Mouse (Mus musculus) cortical plate, adult 2 months (tissue): ENCODE data around the gene 9830107B12Rik. TPM values are rescaled to one million over a fixed set of nuclear protein-coding genes. Genes with fewer than 3 reads are reported as not detected.

Experiments used
- H3K27ac ChIP-seq: fragments of 200-500 bp; 2 replicates; pipeline ENCODE4 v1.5.1; 2012; ENCODE audit warnings: low read length, control low read depth, inconsistent platforms; ENCODE audit not compliant: insufficient read depth
- H3K4me1 ChIP-seq: fragments of 200-500 bp; 2 replicates; pipeline ENCODE4 v1.6.1; 2011; ENCODE audit warnings: low read length; ENCODE audit not compliant: control insufficient read depth, insufficient read depth
- H3K4me3 ChIP-seq: fragments of 200-500 bp; 2 replicates; pipeline ENCODE4 v1.5.1; 2011; ENCODE audit warnings: mild to moderate bottlenecking, low read length, control low read depth; ENCODE audit not compliant: insufficient read depth
- CTCF ChIP-seq: fragments of 200-500 bp; IDR thresholded peaks from 2 replicates; pipeline ENCODE4 v1.5.1; 2011; ENCODE audit warnings: mild to moderate bottlenecking, control low read depth, low read length; ENCODE audit not compliant: insufficient read depth; ENCODE audit errors: extremely low read depth
- POLR2A ChIP-seq: fragments of 200-500 bp; IDR thresholded peaks from 2 replicates; pipeline ENCODE4 v1.6.1; 2011; ENCODE audit warnings: mild to moderate bottlenecking, low read length, control low read depth; ENCODE audit not compliant: insufficient read depth; ENCODE audit errors: extremely low read depth
- polyA plus RNA-seq: library from polyadenylated mRNA; depleted of rRNA; stranded (reverse); fragments of >200 nt; gene quantifications from 2 replicates; pipeline ENCODE4 v1.2.3, GENCODE M21; 2012

The 9830107B12Rik gene
- polyA plus RNA-seq, 1 experiment = not detected

- no peak for TF ChIP-seq CTCF
- TF ChIP-seq POLR2A = no peak
- Histone ChIP-seq H3K27ac (no peak overlapping the region), H3K4me1 (no peaks in the 10 kb centered on the region), H3K4me3 (no peak overlapping the region)
Measured at GRCm38 (mm10) chr17:48108520-48108919, 37.5 kb downstream of the 9830107B12Rik start.

DNA sequence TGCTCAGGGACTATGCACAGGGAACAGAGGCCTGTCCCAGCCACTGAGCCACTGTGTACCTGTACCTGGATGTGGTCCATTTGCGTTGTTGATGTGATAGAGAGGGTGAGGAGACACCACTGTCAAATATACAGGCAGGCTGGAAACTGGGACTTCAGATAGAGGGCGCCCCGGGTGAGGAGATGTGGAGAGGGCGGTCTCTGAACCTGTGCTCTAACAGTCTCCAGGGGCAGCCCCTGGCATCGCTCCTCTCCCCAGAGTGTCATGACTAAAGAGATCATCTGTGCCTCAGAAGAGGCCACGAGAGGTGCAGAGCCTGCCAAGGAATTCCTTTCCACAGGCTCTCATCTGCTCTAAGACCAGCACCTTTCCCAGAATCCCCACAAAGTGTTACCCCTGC, 38.2 kb downstream of the 9830107B12Rik start:
- H3K4me1 ChIP-seq = no peaks in the 10 kb centered on the region
- H3K27ac ChIP-seq = no peak overlapping the region
- no peak for TF ChIP-seq CTCF
- TF ChIP-seq POLR2A = no peak
- no peak overlapping the region for H3K4me3 ChIP-seq

- H3K4me3 ChIP-seq = no peak overlapping the region
- TF ChIP-seq CTCF (no peak), POLR2A (no peak)
- no peaks in the 10 kb centered on the region for H3K4me1 ChIP-seq
- H3K27ac ChIP-seq = no peak overlapping the region
Measured at GRCm38 (mm10) chr17:48107333-48107732, 38.7 kb downstream of the 9830107B12Rik start.

GRCm38 (mm10) chr17:48100441-48101417, 45.3 kb downstream of the 9830107B12Rik start:
- Histone ChIP-seq H3K4me3 (no peak overlapping the region), H3K4me1 (no peaks in the 10 kb centered on the region), H3K27ac (no peak overlapping the region)
- TF ChIP-seq POLR2A (no peak), CTCF (peak; percentile 97)

GRCm38 (mm10) chr17:48099312-48099711, 46.8 kb downstream of the 9830107B12Rik start:
- no peak for TF ChIP-seq POLR2A
- TF ChIP-seq CTCF = no peak
- H3K4me1 ChIP-seq = no peaks in the 10 kb centered on the region
- no peak overlapping the region for H3K4me3 ChIP-seq
- no peak overlapping the region for H3K27ac ChIP-seq

DNA sequence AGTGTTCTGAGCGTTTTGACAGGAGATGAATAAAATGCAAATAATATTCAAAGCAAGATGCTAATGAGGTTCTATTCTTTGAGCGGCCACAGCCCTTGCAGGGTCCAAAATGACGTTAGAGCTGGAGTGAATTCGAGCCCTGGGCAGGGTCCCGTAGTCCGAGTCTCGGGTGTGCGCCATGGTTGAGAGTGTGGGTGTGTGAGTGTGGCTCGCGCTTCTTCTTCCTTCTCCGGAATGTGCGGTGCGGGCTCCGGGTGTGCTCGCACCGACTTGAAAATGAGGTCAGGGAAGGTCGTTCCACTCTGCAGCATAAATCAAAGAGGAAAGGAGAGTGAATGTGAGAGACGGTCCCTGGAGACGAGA, 47.6 kb downstream of the 9830107B12Rik start:
- Histone ChIP-seq H3K4me3 (no peak overlapping the region), H3K4me1 (no peaks in the 10 kb centered on the region)
- TF ChIP-seq POLR2A = no peak
- no peak for TF ChIP-seq CTCF

DNA sequence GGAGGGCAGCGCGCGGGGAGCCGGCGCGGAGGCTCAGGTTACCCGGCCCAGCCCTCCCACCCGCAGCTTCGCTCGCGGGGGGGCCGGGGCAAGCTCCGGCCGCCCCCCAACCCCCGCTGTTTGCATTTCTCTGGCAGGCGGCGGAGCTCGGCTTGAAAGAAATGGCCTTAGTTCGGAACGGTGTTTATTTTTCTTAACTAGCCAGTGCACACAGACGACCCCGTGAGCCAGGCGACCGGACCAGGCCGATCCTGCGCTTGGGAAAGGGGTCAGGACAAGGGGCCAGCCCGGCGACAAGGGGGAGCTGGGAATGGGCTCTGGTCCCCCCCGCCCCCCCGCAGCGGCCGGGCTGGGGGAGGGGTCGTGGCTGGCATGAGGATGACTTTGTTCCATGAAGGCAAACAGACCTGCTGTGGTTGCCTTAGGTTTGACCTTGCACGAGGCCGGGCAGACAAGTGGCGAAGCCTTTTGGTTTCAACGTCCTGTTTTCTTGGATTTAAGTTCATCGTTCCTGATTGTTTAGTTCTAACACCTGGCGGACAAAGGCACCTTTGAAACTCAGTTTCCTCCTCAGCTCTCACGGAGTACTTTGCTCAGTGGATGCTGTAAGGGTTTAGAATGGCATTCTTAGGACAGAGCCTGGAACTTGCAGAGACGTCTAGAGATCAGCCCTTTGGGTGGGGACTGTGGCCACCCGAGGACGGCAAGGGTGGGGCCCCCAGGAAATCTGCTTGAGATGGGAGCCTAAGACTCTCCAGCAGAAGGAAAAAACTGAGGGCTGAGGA, 48.1 kb downstream of the 9830107B12Rik start:
- no peak overlapping the region for H3K4me3 ChIP-seq
- TF ChIP-seq POLR2A (no peak), CTCF (no peak)
- H3K4me1 ChIP-seq = no peaks in the 10 kb centered on the region

More for the DNA sequence above, 47.6 kb downstream of the 9830107B12Rik start:
- H3K27ac ChIP-seq = no peak overlapping the region

DNA sequence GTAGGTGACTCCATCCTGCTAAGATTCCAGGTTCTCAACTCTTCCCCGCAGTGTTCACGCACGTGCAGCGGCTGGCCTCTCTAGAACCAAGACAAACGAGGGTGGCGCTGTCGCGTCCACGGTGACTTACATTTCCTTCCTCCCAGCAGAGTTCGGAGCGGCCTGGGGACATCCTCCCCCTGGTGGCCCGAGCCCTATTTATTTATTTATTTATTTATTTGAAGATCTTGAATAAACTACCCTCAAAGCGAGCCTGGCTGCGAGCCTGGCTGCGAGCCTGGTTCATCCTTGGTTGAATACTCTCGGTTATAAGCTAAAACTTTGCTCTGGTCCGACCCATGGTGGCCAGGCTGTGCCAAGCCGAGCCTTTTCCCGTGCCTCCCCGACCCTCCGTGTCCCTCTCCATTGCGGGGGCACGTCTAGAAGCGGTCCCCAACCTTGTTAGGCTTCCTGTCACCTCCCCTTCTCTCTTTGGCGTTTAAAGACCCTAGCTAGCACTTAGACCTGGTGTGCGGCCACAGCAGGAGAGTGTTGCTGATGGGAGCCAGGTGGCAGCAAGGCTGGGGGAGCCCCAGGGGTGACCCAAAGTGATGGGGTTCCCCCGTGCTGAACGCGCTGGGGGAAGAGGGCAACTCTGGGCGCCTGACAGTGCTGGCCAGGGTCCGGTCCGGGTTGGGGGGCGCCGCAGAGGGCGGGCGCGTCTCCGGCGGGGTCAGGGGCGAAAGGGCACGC, 48.9 kb downstream of the 9830107B12Rik start:
- TF ChIP-seq POLR2A (no peak), CTCF (peak; percentile 18; the same call in 1 of the 2 replicates)
- Histone ChIP-seq H3K27ac (no peak overlapping the region), H3K4me3 (no peak overlapping the region), H3K4me1 (no peaks in the 10 kb centered on the region)

More for the DNA sequence above, 48.1 kb downstream of the 9830107B12Rik start:
- no peak overlapping the region for H3K27ac ChIP-seq

GRCm38 (mm10) chr17:48096321-48096720, 49.7 kb downstream of the 9830107B12Rik start:
- Histone ChIP-seq H3K4me3 (no peak overlapping the region), H3K4me1 (no peaks in the 10 kb centered on the region), H3K27ac (no peak overlapping the region)
- TF ChIP-seq CTCF (no peak), POLR2A (no peak)
